Mouse (Mus musculus): ENCODE measurements around the gene Mcoln1.

Gene Mcoln1

DNA sequence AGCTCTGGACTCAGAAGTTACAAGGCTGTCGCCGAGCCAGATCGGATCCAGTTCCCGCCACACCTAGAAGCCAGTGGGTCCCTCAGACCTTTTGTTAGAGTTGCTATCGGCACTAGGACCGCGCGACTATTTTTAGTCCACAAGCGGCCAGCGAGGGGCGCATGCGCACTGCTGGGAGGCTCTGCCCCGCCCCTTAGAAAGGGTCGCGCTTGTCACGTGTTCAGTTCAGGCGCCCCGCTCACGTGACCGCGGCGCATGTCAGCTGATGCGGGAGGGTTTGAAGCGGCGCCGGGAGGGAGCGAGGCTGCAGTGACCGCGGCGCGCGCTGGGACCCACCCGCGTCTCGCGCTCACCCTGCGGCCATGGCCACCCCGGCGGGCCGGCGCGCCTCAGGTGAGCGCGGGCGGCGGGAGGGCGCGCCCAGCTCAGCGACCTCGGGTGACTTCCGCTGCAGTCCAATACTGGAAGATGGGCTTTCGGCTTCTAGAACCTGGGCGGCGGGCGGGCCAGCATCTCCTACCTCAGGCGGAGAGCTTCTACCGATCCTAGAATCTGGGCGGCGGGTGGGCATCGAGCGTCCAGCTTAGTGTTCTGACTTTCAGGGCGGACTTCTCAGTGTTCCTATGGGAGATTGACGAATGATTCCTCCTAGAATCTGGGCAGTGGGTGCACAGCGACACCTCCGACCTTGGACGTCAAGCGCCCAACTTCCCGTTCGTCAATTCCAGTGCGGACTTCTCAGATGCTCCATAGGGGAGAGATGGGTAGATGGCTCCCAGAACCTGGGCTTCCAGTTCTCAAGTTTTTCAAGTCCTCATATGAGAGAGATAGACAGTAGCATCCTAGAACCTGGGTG is at the start of gene Mcoln1:
TSS of gene Mcoln1 (plus strand) at position 223 of the 856 bp plus-strand sequence.
- DNase-seq (ENCODE audit: low read depth, low spot score): peak; percentile 98

DNA sequence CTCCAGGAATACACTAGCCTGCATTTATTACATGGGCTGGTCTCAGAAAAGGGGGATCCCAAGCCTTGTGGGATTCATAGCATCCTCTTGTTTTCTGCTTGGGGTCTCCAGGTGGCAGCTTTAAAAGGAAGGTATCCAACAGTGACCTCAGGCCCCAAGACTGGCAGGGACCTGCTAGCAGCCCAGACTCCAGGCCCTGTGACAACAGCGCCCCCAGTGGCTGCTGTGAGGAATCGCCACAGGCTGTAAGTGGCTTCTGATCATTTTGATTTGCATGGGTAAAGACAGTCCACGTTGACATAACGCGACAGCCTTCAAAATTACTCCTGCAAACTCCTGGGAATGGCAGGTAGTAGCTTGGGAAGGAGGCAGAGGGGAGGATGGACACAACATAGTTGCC is 49.6 kb upstream of the Mcoln1 start:
- peak; percentile 32 for DNase-seq (ENCODE audit: low read depth, low spot score)

DNA sequence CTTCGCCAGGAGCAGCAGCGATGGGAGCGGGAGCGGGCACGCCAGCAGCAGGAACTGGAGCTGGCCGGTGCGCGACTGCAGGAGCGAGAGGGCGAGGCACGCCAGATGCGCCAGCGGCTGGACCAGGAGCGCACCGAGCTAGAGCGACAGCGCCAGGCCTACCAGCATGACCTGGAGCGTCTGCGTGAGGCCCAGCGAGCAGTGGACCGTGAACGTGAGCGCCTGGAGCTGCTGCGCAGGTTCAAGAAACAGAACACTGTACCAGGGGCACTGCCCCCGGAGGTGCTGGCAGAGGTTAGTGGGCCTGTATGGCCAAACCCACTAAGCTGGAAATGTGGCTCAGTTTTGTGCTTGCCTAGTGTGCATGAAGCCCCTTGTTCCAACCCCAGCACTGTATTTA is 48.3 kb upstream of the Mcoln1 start:
- no peak for DNase-seq (ENCODE audit: low read depth, low spot score)

DNA sequence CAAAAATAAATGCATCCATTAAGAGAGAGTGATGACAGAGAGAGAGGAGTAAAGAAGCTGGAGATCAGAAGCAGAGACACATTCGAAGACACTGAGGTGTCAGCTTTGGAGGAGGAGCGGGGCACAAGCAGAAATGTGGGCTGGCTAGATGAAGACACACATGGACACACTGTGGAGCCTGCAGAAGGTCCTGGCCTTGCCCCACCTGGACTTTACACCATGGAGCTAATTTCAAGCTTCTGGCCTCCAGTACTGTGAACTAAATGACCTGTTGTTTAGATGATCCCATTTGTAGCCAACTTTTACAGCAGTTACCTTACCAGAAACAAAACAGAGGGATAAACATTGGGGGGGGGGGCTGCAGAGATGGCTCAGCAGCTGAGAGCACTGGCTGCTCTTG is 37.0 kb upstream of the Mcoln1 start:
- DNase-seq (ENCODE audit: low read depth, low spot score): no peak

DNA sequence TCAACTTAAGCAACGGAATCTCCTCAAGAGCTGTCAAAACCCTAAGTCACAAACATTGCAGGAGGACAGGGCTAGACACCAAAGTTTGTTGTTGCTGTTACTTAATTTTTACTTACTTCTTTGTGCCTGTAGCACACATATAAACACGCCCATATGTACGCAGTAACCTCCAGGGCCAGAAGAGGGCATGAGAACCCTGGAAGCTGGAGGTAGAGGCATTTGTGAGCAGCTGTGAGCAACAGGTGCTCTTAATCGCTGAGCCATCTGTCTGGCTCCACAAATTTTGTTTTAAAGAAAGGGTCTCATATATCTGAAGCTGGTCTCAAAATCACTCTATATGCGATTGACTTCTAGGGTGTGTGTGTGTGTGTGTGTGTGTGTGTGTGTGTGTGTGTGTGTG is 35.9 kb upstream of the Mcoln1 start:
- DNase-seq (ENCODE audit: low read depth, low spot score): no peak

DNA sequence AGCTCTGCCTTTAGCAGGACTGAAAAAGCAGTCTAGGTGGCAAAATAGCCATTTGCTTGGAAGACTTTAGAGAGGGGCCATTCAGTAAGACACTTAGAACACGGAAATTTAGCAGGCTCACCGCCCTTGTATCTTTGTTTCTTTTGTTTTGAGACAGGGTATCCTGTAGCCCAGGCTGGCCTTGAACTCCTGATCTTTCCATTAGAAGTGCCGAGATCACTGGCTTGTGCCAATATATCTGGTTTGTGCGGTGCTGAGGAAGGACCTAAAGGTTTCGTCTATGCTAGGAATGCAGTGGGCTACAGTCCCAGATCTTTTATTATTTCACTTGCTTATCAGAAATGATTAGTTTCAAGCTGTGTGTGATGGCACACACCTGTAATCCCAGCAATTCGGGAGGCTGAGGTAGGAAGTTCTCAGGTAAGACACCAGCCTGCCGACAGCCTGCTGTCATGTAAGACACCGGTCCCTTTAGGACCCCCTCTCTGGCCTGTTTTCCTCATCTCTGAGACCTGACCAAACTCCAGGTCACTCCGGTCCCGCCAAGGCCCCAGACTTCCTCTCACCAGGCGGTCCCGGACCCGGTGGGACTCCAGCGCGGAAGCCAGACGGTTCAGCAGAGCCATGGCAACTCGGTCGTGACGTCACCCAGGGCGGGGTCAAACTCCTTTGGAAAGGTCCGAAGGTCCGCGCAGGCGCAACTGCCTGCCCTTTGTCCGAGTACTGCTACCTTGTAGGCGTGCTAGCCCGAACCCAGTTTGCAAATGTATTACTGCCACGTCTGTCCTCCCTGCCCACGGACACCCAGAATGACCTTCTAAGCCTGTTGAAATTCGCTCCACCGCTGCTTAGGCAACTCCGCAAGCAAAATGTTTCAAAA is 33.0 kb upstream of the Mcoln1 start, which contains the start of gene Pex11g:
TSS of gene Pex11g (minus strand) at position 675 of the 880 bp plus-strand sequence.
- peak; percentile 94 for DNase-seq (ENCODE audit: low read depth, low spot score)

DNA sequence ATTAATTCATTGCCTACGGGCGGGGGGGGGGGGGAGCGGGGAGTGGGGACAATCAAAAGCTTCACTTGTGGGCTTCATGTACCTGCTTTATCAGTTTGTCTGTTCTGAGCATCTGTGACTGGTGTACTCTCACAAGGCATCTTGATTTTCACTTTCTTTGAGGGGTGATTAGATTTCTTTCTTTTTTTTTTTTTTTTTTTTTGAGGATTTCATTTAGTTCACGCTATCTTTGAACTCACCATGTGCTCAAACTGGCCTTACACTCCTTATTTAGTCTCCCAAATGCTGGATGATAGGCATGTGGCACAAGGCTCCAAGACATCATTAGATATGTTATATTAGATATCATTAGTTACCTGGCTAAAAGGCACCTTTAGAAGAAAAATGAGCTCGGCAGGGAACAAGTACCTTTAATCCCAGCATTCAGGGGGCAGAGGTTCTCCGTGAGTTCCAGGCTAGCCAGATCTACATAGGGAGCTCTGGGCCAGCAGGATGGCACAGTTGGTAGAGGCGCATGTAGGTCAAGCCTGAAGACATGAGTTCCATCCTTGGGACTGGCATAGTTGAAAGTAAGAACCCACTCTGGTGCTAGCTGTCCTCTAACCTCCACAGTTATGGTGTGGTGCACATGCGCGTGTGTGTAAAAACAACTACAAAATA is 32.2 kb upstream of the Mcoln1 start:
- no peak for DNase-seq (ENCODE audit: low read depth, low spot score)

DNA sequence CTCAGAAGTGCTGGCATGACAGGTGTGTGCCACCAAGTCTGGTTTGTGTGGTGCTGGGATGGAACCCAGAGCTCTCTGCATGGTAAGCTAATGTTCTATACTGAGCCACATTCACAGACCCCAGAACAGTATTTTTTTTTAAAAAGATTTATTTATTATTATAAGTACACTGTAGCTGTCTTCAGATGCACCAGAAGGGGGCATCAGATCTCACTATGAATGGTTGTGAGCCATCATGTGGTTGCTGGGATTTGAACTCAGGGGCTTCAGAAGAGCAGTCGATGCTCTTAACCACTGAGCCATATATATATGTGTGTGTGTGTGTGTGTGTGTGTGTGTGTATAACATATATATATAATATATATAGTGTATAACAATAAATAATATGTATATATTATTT is 31.4 kb upstream of the Mcoln1 start:
- DNase-seq (ENCODE audit: low read depth, low spot score): no peak

DNA sequence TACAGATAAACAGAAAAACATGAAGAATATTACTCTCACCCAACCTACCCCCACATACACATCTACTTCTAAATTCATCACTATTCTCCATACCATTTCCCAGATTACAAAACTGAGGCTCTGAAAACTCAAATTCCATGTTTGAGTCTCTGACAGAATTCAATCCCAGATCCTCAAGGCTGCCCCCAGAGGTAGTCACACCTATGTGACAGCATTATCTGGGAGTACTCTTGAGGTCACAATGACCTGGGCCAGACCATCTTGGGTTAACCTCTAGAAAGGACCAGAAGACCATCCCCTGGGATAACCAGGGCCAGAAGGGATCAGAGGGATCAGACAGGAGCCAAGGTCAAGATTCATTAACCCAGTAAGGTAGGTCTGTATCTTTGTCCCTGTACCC is 29.7 kb upstream of the Mcoln1 start, which contains the start of gene Tex45:
TSS of gene Tex45 (plus strand) at position 301 of the 400 bp plus-strand sequence.
- no peak for DNase-seq (ENCODE audit: low read depth, low spot score)

DNA sequence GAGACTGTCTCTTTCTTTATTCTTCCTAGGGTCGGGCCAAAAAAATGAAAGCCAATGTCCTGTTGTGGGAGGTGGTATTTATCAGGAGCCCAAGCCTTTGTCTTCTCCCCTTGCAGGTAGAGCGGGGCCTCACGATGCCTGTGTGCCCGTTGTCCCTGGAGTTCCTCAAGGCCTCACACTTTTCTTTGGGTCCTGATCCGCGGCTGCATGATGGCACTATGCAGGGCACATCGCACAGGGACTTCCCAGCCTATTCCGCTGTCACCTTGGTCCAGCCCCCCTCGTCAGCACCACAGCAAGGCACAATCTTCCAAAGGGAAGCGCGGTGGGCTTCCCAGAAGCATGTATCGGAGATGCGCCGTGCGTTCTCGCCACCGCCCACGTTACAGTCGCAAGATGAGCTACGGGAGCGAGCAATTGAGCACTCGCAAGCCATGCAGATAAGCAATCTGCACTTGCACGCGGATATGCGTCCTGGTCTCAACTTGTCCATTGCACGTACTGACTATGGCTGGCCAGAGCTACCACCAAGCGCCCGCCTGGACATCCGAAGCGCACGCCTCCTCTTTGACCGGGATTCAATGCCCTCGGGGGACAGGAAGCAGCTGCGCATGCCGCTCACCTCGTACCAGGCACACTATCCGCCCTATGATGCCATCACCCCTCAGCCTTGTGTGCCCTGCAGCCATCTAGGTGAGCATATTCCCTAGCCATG is 24.4 kb upstream of the Mcoln1 start:
- DNase-seq (ENCODE audit: low read depth, low spot score): no peak

DNA sequence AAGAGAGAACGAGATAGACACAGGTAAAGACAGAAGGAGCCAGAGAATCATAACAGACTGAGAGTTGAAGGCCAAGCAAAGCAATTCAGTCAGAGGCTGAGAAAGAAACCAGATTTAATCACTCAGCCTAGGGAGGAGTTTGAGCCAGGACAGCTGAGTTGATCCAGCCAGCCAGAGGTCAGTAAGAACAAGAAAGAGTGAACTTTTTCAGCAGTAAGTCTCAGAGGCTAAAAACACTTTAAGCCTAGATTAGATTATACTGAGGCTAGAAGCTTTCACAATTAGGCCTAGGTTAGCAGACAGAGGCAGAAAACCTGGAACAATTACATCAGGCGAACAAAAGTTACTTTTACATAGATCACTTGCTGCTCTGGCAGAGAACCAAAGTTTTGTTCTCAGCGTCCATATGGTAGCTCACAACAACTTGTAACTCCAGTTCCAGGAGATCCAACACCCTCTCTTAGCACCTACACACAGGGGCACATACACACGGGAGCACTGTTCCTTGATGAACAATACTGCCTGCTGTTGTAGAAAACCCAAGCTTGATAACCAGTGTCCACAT is 20.0 kb upstream of the Mcoln1 start:
- no peak for DNase-seq (ENCODE audit: low read depth, low spot score)

DNA sequence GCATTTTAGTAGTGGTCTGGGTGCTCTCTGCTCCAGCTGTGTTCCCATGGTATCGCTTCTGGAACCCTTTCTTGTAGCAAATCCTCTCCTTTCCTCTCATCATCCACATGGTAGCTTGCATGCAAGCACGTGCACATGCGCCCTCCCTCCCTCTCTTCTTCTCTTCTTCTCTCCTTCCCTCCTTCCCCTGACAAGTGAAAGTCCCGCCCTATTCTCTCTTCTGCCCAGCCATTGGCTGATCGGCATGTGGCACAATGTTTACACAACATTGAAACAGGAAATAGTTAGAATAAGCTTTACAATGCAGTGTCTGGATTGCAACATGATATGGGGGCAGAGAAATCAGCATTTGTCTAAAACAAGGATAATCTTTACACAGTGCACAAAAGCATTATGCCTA is 18.7 kb upstream of the Mcoln1 start:
- DNase-seq (ENCODE audit: low read depth, low spot score): no peak

DNA sequence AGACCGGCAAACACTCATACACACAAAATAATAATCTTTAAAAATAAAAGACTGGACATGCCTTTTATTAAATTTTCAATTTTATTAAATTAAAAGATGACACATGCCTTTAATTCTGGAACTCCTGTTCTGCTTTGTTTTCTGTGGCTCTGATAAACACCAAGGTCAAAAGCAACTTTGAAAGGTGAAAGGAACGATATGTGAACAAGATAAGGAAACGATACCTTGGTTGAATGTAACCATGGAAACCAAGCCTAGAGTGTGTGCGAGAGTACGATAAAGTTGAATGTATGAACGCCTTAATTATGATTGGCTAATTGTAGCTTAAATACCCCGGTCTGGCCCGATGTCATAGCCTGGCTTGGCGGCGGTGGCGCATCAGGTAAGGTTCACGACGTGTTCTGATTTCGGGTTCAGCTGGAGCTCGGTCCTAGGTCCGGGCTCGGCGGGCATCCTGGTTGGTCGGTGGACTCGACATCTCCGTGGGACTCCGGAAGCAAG is 18.0 kb upstream of the Mcoln1 start:
- no peak for DNase-seq (ENCODE audit: low read depth, low spot score)

DNA sequence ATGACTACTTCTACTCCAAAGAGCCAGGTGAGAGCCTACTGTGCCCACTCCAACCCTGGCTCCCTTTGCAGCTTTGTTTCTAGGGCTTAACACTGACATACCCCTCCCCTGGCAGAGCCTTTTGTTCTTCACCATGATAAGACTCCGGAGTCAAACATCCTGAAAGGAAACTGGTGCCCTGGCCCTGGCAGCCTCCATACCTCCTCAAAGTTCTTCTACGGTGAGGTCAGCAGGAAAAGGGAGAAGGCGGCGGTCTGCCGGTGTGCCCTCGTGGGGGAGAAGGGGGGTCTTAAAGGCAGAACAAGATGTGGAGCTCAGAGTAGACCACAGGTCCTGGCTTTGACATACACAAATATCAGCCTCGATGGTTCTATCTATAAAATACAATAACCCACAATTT is 16.7 kb upstream of the Mcoln1 start:
- no peak for DNase-seq (ENCODE audit: low read depth, low spot score)

DNA sequence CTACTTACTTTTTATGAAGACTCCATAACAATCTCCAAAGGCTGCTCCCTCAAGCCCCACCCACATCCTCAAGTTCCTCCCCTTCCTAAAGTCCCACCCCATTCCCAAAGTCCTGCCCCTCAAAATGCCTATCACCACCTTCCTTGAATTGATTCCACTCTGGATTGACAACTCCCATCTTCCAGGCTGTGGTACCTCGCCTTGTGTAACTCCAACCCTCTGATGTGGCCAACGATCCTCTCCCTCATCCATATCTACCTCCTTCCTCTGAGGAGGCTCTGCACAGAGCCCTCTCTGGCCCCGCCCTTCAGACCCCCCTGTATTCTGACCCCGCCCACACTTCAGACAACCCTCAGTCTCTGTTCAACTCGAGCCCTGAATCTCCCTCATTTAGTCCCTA is 15.1 kb upstream of the Mcoln1 start:
- DNase-seq (ENCODE audit: low read depth, low spot score): no peak

DNA sequence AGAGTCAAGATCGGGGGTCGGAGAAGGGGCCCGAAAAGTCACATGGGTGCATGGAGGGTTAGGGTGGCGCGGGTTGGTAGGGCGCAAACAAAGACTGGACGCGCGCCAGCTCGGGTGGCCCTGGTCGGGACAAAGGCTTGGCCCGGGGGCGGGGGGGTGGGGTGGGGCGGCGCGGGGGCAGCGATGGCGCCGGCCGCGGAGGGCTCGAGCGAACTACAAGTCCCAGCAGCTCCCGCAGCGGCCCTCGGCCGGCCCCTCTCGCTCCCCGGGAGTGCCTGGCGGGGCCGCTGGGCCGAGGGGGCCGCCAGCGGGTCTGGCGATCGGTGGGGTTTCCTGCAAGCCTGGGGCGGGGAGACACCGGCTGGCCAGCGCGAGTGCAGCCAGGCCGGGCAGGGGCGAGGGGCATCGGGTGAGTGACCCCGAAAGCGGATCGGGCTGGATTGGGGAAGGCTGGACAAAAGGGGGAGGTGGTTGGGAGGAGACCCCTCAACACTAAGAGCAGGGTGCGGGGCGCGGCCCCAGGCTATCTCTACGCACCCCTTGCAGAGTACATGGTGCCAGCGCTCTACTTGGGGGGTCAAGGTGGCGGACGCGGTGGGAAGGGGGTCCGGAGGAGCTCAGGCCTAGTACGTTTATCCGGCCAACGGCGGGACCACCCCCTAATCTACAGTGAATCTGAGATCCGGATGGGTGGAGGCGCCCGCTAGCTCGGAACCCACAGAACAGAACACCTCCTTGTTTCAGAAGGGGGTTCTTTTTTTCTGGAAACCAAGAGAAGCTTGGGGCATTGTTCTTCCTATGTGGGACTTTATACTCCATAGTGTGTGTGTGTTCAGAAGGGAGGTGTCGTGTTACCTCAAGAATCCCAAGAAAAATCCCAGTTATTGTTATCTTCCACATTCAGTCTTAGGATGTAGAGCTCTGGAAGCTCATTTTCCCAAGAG is 7.1 kb upstream of the Mcoln1 start, which contains the start of gene Zfp358:
TSS of gene Zfp358 (plus strand) at position 238 of the 944 bp plus-strand sequence.
- DNase-seq (ENCODE audit: low read depth, low spot score): peak; percentile 67

DNA sequence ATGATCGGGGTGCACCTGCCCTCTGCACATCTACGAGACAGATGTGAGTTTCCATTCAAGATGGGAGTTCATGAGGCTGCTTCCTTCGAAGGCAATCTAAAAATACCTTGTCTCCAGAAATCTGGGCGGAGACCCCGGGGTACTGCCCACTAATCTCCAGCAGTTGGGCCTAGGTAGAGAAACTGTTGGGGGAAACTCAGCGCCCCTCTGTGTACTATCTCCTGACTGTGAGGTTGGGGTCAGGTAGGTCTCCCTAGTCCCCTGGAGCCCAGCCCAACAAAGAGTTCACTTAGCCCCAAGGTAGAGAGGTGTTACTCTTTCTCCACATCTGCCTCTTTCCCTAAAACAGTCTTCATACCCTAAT is 6.4 kb upstream of the Mcoln1 start:
- no peak for DNase-seq (ENCODE audit: low read depth, low spot score)

DNA sequence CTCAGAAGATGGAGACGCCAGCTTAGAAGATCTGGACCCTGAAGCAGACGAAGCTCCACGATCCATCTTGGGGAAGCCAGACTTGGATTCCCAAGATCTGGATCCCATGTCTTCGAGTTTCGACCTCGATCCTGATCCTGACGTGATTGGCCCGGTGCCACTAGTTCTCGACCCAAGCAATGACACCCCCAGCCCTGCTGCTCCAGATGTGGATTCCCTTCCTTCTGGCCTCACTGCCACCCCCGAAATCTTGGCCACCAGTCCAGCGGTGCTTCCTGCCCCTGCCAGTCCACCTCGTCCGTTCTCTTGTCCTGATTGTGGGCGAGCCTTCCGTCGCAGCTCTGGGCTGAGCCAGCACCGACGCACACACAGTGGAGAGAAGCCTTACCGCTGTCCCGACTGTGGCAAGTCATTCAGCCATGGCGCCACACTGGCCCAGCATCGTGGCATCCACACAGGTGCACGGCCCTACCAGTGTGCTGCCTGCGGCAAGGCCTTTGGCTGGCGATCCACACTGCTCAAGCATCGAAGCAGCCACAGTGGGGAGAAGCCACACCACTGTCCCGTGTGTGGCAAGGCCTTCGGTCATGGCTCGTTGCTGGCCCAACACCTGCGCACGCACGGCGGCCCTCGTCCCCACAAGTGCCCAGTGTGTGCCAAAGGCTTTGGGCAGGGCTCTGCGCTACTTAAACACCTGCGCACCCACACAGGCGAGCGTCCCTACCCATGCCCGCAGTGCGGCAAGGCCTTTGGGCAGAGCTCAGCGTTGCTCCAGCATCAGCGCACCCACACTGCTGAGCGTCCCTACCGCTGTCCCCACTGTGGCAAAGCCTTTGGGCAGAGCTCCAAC is 4.5 kb upstream of the Mcoln1 start:
- DNase-seq (ENCODE audit: low read depth, low spot score): no peak

DNA sequence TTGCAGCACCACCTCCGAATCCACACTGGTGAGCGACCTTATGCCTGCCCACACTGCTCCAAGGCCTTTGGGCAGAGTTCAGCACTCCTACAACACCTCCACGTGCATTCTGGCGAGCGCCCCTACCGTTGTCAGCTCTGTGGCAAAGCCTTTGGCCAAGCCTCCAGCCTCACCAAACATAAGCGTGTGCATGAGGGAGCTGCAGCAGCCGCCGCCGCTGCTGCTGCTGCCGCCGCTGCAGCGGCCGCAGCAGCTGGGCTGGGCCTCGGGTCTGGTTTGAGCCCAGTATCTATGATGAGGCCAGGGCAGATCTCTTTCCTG is 3.9 kb upstream of the Mcoln1 start:
- DNase-seq (ENCODE audit: low read depth, low spot score): no peak
